Mouse (Mus musculus) myocyte (in vitro differentiated cells): ENCODE measurements around the gene Fyb2.
A peak's percentile ranks its signal among the peaks of the same experiment; 100 is the strongest.

Experiments
- CEBPB ChIP-seq: IDR thresholded peaks from 2 replicates; pipeline ENCODE4 v1.6.1; 2011; ENCODE audit warnings: mild to moderate bottlenecking, moderate library complexity; ENCODE audit not compliant: poor library complexity, insufficient read depth, severe bottlenecking
- MAX ChIP-seq: IDR thresholded peaks from one replicate; pipeline ENCODE4 v1.6.1; 2011; ENCODE audit warnings: low read depth, mild to moderate bottlenecking, control low read depth
- MYOD1 ChIP-seq, 3 experiments: IDR thresholded peaks; one replicate each; pipeline ENCODE4 v1.6.1; 2011; ENCODE audit warnings: control low read depth in 2 of 3, low read depth in 2 of 3, mild to moderate bottlenecking in 2 of 3, moderate library complexity in 1 of 3; ENCODE audit not compliant: insufficient read length in 2 of 3, control insufficient read depth in 1 of 3
- MYOG ChIP-seq, 3 experiments: IDR thresholded peaks; one replicate each; pipeline ENCODE4 v1.6.1; 2011; ENCODE audit warnings: control low read depth in 2 of 3, low read depth in 2 of 3, mild to moderate bottlenecking in 2 of 3; ENCODE audit not compliant: insufficient read length in 2 of 3, control insufficient read depth in 1 of 3, insufficient read depth in 1 of 3
- POLR2A ChIP-seq: IDR thresholded peaks from one replicate; pipeline ENCODE4 v1.6.1; 2011; ENCODE audit warnings: low read depth, mild to moderate bottlenecking, control low read depth, moderate library complexity; ENCODE audit not compliant: insufficient read length
- POLR2AphosphoS2 ChIP-seq: IDR thresholded peaks from one replicate; pipeline ENCODE4 v1.6.1; 2011; ENCODE audit warnings: low read depth, control low read depth; ENCODE audit not compliant: insufficient read length
- SRF ChIP-seq: IDR thresholded peaks from one replicate; pipeline ENCODE4 v1.6.1; 2011; ENCODE audit warnings: low read depth; ENCODE audit not compliant: control insufficient read depth, insufficient read length
- TCF12 ChIP-seq: IDR thresholded peaks from one replicate; pipeline ENCODE4 v1.6.1; 2011; ENCODE audit warnings: mild to moderate bottlenecking, control low read depth; ENCODE audit not compliant: poor library complexity, insufficient read depth, severe bottlenecking
- TCF3 ChIP-seq: IDR thresholded peaks from one replicate; pipeline ENCODE4 v1.6.1; 2011; ENCODE audit warnings: low read depth, control low read depth; ENCODE audit not compliant: insufficient read length
- USF1 ChIP-seq: IDR thresholded peaks from one replicate; pipeline ENCODE4 v1.6.1; 2011; ENCODE audit warnings: low read depth, mild to moderate bottlenecking, control low read depth, moderate library complexity

DNA sequence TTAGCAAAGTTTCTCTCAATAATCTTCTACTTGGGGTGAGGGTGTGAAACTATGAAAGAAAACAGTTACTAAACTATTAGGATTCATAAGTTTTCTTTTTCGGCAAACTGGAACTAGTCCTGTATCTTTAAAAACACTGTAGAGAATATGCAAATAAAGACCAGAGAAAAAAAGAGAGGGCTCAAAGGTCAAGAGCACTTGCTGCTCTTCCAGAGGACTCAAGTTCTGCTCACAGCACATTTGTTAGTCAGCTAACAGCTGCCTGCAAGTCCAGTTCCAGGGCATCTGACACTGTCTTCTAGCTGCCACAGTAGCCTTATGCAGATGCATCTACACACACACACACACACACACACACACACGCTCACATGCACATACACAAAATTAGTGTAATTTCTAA, 59.4 kb downstream of the Fyb2 start:
- no peak for TF ChIP-seq POLR2A
- peak in 1 of 3 experiments; percentile 22 for TF ChIP-seq MYOG (IDR thresholded peaks at IDR 0.05; ENCODE audit: control insufficient read depth in 1 of 3, insufficient read depth in 1 of 3, insufficient read length in 2 of 3, low read depth in 2 of 3)
- no peak for TF ChIP-seq POLR2AphosphoS2
- TF ChIP-seq MYOD1 (IDR thresholded peaks at IDR 0.05; ENCODE audit: control insufficient read depth in 1 of 3, insufficient read length in 2 of 3, low read depth in 2 of 3): no peak
- TF ChIP-seq CEBPB: no peak
- no peak for TF ChIP-seq TCF12
- TF ChIP-seq USF1: no peak
- TF ChIP-seq MAX: no peak
- TF ChIP-seq TCF3: no peak
- TF ChIP-seq SRF: no peak
